Mouse (Mus musculus) cerebellum, adult 2 months (tissue): Measurements from ENCODE around the gene Babam2. TPM values are rescaled to one million over a fixed set of nuclear protein-coding genes. Genes with fewer than 3 reads are reported as not detected.

ENCODE experiments used
- DNase-seq, 2 experiments: peaks; one replicate each; pipeline ENCODE4 v3.0.0; 2021
- H3K27ac ChIP-seq: fragments of 200-500 bp; 2 replicates; pipeline ENCODE4 v1.5.1; 2012; ENCODE audit warnings: low read length, control low read depth, inconsistent platforms; ENCODE audit not compliant: insufficient read depth
- H3K27me3 ChIP-seq: fragments of 200-500 bp; 2 replicates; pipeline ENCODE4 v1.6.1; 2012; ENCODE audit warnings: inconsistent platforms, mild to moderate bottlenecking, low read length, moderate library complexity; ENCODE audit not compliant: control insufficient read depth, insufficient read depth
- H3K4me1 ChIP-seq: fragments of 200-500 bp; 2 replicates; pipeline ENCODE4 v1.6.1; 2011; ENCODE audit warnings: low read length; ENCODE audit not compliant: control insufficient read depth, insufficient read depth
- H3K4me3 ChIP-seq: fragments of 200-500 bp; replicated peaks from 2 replicates; pipeline ENCODE3; 2011; ENCODE audit warnings: mild to moderate bottlenecking, low read depth, low read length, control low read depth; ENCODE audit not compliant: insufficient read depth
- CTCF ChIP-seq: fragments of 200-500 bp; IDR thresholded peaks from 2 replicates; pipeline ENCODE4 v1.5.1; 2011; ENCODE audit warnings: low read depth, mild to moderate bottlenecking, control low read depth, low read length, moderate library complexity, borderline replicate concordance; ENCODE audit not compliant: insufficient read depth
- POLR2A ChIP-seq: fragments of 200-500 bp; IDR thresholded peaks from 2 replicates; pipeline ENCODE4 v1.6.1; 2011; ENCODE audit warnings: low read length, control low read depth, borderline replicate concordance; ENCODE audit not compliant: insufficient read depth
- WGBS: fragments of 180-500 bp; shearing (Covaris S2); methylation state at CpG from one replicate; pipeline ENCODE4 v1.1.7; 2018; 5-methylcytosine and 5-hydroxymethylcytosine counted together
- polyA plus RNA-seq: library from polyadenylated mRNA; depleted of rRNA; stranded (reverse); fragments of >200 nt; gene quantifications from 2 replicates; pipeline ENCODE4 v1.2.3, GENCODE M21; 2012

The Babam2 gene
- polyA plus RNA-seq, 1 experiment = 42.8 TPM

GRCm38 (mm10) chr5:31905808-31906207, 208.3 kb downstream of the Babam2 start:
- no peak for TF ChIP-seq POLR2A
- Histone ChIP-seq H3K27me3 (no peaks in the 10 kb centered on the region), H3K4me1 (no peaks in the 10 kb centered on the region), H3K4me3 (no peak overlapping the region), H3K27ac (no peak overlapping the region)
- 62% methylated on average over 7 of the region's 7 CpGs for WGBS
- DNase-seq = no peak

GRCm38 (mm10) chr5:31906286-31906951, 208.9 kb downstream of the Babam2 start:
- DNase-seq = no peak
- Histone ChIP-seq H3K27ac (no peak overlapping the region), H3K4me1 (no peaks in the 10 kb centered on the region), H3K27me3 (no peaks in the 10 kb centered on the region), H3K4me3 (no peak overlapping the region)
- TF ChIP-seq CTCF = no peak
- no peak for TF ChIP-seq POLR2A
- WGBS = 72% methylated on average over 7 of the region's 7 CpGs

GRCm38 (mm10) chr5:31907959-31908358, 210.5 kb downstream of the Babam2 start:
- Histone ChIP-seq H3K4me3 (no peak overlapping the region), H3K27me3 (no peaks in the 10 kb centered on the region), H3K27ac (no peak overlapping the region), H3K4me1 (no peaks in the 10 kb centered on the region)
- 96% methylated on average over 2 of the region's 2 CpGs for WGBS
- DNase-seq = no peak
- TF ChIP-seq POLR2A (no peak), CTCF (no peak)

GRCm38 (mm10) chr5:31908818-31909217, 211.3 kb downstream of the Babam2 start:
- 95% methylated on average over 2 of the region's 2 CpGs for WGBS
- no peak overlapping the region for H3K27ac ChIP-seq
- no peak for TF ChIP-seq POLR2A
- TF ChIP-seq CTCF = no peak
- H3K27me3 ChIP-seq = no peaks in the 10 kb centered on the region
- H3K4me1 ChIP-seq = no peaks in the 10 kb centered on the region
- DNase-seq = no peak
- H3K4me3 ChIP-seq = no peak overlapping the region

- no peak overlapping the region for H3K27ac ChIP-seq
- no peak for TF ChIP-seq POLR2A
- no peak for TF ChIP-seq CTCF
- no peak for DNase-seq
- no peaks in the 10 kb centered on the region for H3K27me3 ChIP-seq
- WGBS = 89% methylated on average over 7 of the region's 7 CpGs
- no peak overlapping the region for H3K4me3 ChIP-seq
- no peaks in the 10 kb centered on the region for H3K4me1 ChIP-seq
Measured at GRCm38 (mm10) chr5:31916241-31916640, 218.8 kb downstream of the Babam2 start.

- Histone ChIP-seq H3K4me3 (no peak overlapping the region), H3K27me3 (no peaks in the 10 kb centered on the region), H3K27ac (no peak overlapping the region), H3K4me1 (no peaks in the 10 kb centered on the region)
- WGBS = 100% methylated on average over 4 of the region's 4 CpGs
- no peak for DNase-seq
- TF ChIP-seq POLR2A (no peak), CTCF (no peak)
Measured at GRCm38 (mm10) chr5:31918566-31918965, 221.1 kb downstream of the Babam2 start.

- Histone ChIP-seq H3K4me1 (no peaks in the 10 kb centered on the region), H3K4me3 (no peak overlapping the region), H3K27me3 (no peaks in the 10 kb centered on the region), H3K27ac (no peak overlapping the region)
- DNase-seq = no peak
- TF ChIP-seq POLR2A = no peak
- no peak for TF ChIP-seq CTCF
Measured at GRCm38 (mm10) chr5:31920129-31920528, 222.6 kb downstream of the Babam2 start.

- no peak for TF ChIP-seq POLR2A
- TF ChIP-seq CTCF = no peak
- no peaks in the 10 kb centered on the region for H3K4me1 ChIP-seq
- no peaks in the 10 kb centered on the region for H3K27me3 ChIP-seq
- H3K4me3 ChIP-seq = no peak overlapping the region
- no peak overlapping the region for H3K27ac ChIP-seq
- no peak for DNase-seq
- 88% methylated on average over 1 of the region's 1 CpGs for WGBS
Measured at GRCm38 (mm10) chr5:31920890-31921289, 223.4 kb downstream of the Babam2 start.
